Mouse (Mus musculus): ENCODE data around the gene Ms4a13.

DNA sequence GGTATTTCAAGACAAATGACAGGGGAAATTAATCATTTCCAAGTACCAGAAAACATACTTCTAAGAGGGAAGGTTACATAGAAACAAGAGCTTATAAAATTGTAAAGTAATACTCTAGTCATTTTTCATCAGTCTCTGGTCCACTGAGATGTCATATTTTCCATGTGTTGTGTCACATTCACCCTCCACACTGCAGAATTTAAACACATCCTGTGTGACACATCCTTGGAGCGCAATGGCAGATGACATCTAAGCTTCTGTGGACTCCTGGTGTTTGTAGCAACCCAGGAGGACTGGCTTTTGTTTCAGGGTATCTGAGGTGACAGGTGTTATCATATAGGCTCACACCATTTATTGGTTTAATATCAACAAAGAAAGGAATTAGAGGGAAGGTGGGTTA lies 66.8 kb downstream of the Ms4a13 start:
- TF ChIP-seq POLR2A (IDR thresholded peaks at IDR 0.05; ENCODE audit: insufficient read depth, low read length) (no peak), CTCF (IDR thresholded peaks at IDR 0.05; ENCODE audit: low read depth, low read length) (no peak)

Measured in ES-Bruce4 (cell line).